Mouse (Mus musculus): ENCODE measurements around the gene Nol9. TPM values are rescaled to one million over a fixed set of nuclear protein-coding genes. Genes with fewer than 3 reads are reported as not detected.

Nol9 gene
- polyA plus RNA-seq, 1 experiment from 2014 or later, result 28.3 TPM

Other genes with a start within 250 kb of the Nol9 start
- 105 and 130 TPM in 2 replicates for gene Camta1, start 177.4 kb upstream of the Nol9 start, polyA plus RNA-seq (2014; fragmentation: Nextera tagmentation; extraction: Ambion mirVana)
- 75.0 and 79.3 TPM in 2 replicates for gene Dnajc11, start 105.6 kb upstream of the Nol9 start, polyA plus RNA-seq (2014; fragmentation: Nextera tagmentation; extraction: Ambion mirVana)
- gene Thap3, start 50.3 kb upstream of the Nol9 start, polyA plus RNA-seq (2014; fragmentation: Nextera tagmentation; extraction: Ambion mirVana), result 22.2 and 22.4 TPM in 2 replicates
- 23.1 and 25.8 TPM in 2 replicates for gene Phf13, start 43.1 kb upstream of the Nol9 start, polyA plus RNA-seq (2014; fragmentation: Nextera tagmentation; extraction: Ambion mirVana)
- 3.2 TPM in 2 replicates for gene Klhl21, start 30.5 kb upstream of the Nol9 start, polyA plus RNA-seq (2014; fragmentation: Nextera tagmentation; extraction: Ambion mirVana)
- gene Zbtb48, start 11.7 kb upstream of the Nol9 start, polyA plus RNA-seq (2014; fragmentation: Nextera tagmentation; extraction: Ambion mirVana), result 21.1 and 21.5 TPM in 2 replicates
- 0.25 and 0.55 TPM in 2 replicates for gene Tas1r1, start 753 bp upstream of the Nol9 start, polyA plus RNA-seq (2014; fragmentation: Nextera tagmentation; extraction: Ambion mirVana)
- 5.3 and 6.8 TPM in 2 replicates for gene Plekhg5, start 33.2 kb downstream of the Nol9 start, polyA plus RNA-seq (2014; fragmentation: Nextera tagmentation; extraction: Ambion mirVana)
- gene Tnfrsf25, start 76.6 kb downstream of the Nol9 start, polyA plus RNA-seq (2014; fragmentation: Nextera tagmentation; extraction: Ambion mirVana), result 0.21 and 0.75 TPM in 2 replicates
- gene Espn, start 113.0 kb downstream of the Nol9 start, polyA plus RNA-seq (2014; fragmentation: Nextera tagmentation; extraction: Ambion mirVana), result 6.2 and 7.3 TPM in 2 replicates
- gene Hes2, start 119.5 kb downstream of the Nol9 start, polyA plus RNA-seq (2014; fragmentation: Nextera tagmentation; extraction: Ambion mirVana), result 0.22 and 0.24 TPM in 2 replicates
- 47.5 and 54.9 TPM in 2 replicates for gene Acot7, start 138.8 kb downstream of the Nol9 start, polyA plus RNA-seq (2014; fragmentation: Nextera tagmentation; extraction: Ambion mirVana)
- gene Gpr153, start 234.9 kb downstream of the Nol9 start, polyA plus RNA-seq (2014; fragmentation: Nextera tagmentation; extraction: Ambion mirVana), result 4.3 and 5.9 TPM in 2 replicates